ENCODE assay signal across 21 mouse cellular contexts in the genomic region with DNA sequence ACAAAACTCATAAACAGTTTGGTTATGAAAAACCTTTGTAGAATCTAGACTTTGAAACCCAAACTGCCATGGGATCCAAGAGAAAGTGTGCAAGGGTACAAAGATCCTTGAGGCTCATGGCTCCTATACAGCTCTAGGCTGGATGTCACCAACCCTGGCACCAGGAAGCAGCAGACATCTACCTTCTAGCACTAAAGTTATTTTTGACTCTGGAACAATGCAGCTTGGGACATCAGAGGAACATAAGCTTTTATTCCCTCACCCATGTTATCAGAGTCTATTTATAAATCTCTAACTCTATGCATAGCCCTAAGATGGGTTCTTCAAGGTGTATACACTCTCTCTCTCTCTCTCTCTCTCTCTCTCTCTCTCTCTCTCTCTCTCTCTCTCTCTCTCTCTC.
DNase-seq lines count a peak whose midpoint lies in the region; ATAC-seq lines count a peak whose summit lies in the region.
"Had no signal": no experiment of that assay in that cellular context is flagged by ENCODE, and none has a peak within 500 bp of the region (broad histone marks: within the 10 kb centered on the region; RNA-seq: fewer than 3 reads in every experiment).

No protein-coding gene starts in this region.

- intact Hi-C loops in heart, postnatal 36 days (cut with DNase I), result no loop called here

- H3K4me3 ChIP-seq in heart, embryonic 12.5 days, result no peak overlapping the region
- H3K4me3 ChIP-seq in heart, embryonic 16.5 days (ENCODE audit: low read length), result no peak overlapping the region
- H3K4me3 ChIP-seq: embryonic facial prominence, embryonic 12.5 days; hindbrain, embryonic 15.5 days had no signal

- H3K9me3 ChIP-seq in heart, embryonic 12.5 days (replicated peaks), result no peaks in the 10 kb centered on the region; the same call in 1 of the 2 replicates
- 0 out of 2 replicates have a peak, but pooled peaks cover 2% of the 10 kb centered on the region for H3K9me3 ChIP-seq in heart, embryonic 16.5 days (replicated peaks; ENCODE audit: control insufficient read depth, low read length)
- H3K9me3 ChIP-seq: embryonic facial prominence, embryonic 12.5 days; hindbrain, embryonic 15.5 days had no signal

- H3K36me3 ChIP-seq in heart, embryonic 12.5 days, result no peaks in the 10 kb centered on the region
- H3K36me3 ChIP-seq in heart, embryonic 16.5 days (ENCODE audit: control insufficient read depth, insufficient read depth), result no peaks in the 10 kb centered on the region
- H3K36me3 ChIP-seq: embryonic facial prominence, embryonic 12.5 days; G1E; hindbrain, embryonic 15.5 days had no signal

- DNase-seq in heart, adult 11 months, result peak; percentile 77
- no peak for DNase-seq in heart, postnatal 36 days
- DNase-seq in heart, adult 8-10 months (ENCODE audit: low spot score), result peak; percentile 26
- no peak for DNase-seq in gastrocnemius, adult 18-20 months (ENCODE audit: low spot score)
- DNase-seq in kidney, postnatal 36 days, result no peak
- DNase-seq in lung, postnatal 25 days (ENCODE audit: low spot score), result no peak
- DNase-seq: adrenal gland, postnatal 10 days; B cell, adult 2 months; cerebellum, adult 11 months; cerebellum, adult 8-10 months; cerebellum, postnatal 25 days; gastrocnemius, postnatal 14 days; kidney, adult 8-10 months had no signal

- no peak overlapping the region for H3K9ac ChIP-seq in heart, embryonic 12.5 days
- H3K9ac ChIP-seq in heart, embryonic 16.5 days (ENCODE audit: low read length), result no peak overlapping the region
- H3K9ac ChIP-seq: embryonic facial prominence, embryonic 12.5 days; hindbrain, embryonic 15.5 days had no signal

- no peak overlapping the region for H3K4me2 ChIP-seq in heart, embryonic 12.5 days
- no peak overlapping the region for H3K4me2 ChIP-seq in heart, embryonic 16.5 days (ENCODE audit: low read depth, low read length)
- H3K4me2 ChIP-seq: embryonic facial prominence, embryonic 12.5 days; hindbrain, embryonic 15.5 days had no signal

- ATAC-seq in heart, embryonic 12.5 days (ENCODE audit: insufficient number of reproducible peaks, low FRiP score), result peak; percentile 48; the same call in 1 of the 2 replicates
- peak; percentile 80 for ATAC-seq in heart, embryonic 16.5 days (replicated peaks; ENCODE audit: extremely low read depth, insufficient read depth, low FRiP score)
- ATAC-seq: CD4-positive, CD25-positive, alpha-beta regulatory T cell, adult 4 months; forebrain, embryonic 16.5 days; intestine, postnatal 0 days had no signal

- H3K27me3 ChIP-seq in heart, embryonic 12.5 days (replicated peaks), result no peaks in the 10 kb centered on the region
- no peaks in the 10 kb centered on the region for H3K27me3 ChIP-seq in heart, embryonic 16.5 days (ENCODE audit: control insufficient read depth, insufficient read depth, low read length)
- H3K27me3 ChIP-seq: embryonic facial prominence, embryonic 12.5 days; hindbrain, embryonic 15.5 days had no signal

- peak overlapping the region; percentile 16; the same call in 1 of the 2 replicates for H3K27ac ChIP-seq in heart, embryonic 12.5 days (ENCODE audit: poor library complexity, severe bottlenecking)
- peak overlapping the region; percentile 67 for H3K27ac ChIP-seq in heart, embryonic 16.5 days (ENCODE audit: low read length)
- H3K27ac ChIP-seq: embryonic facial prominence, embryonic 12.5 days; hindbrain, embryonic 15.5 days had no signal

- H3K4me1 ChIP-seq in heart, embryonic 12.5 days (replicated peaks), result peaks cover 3% of the 10 kb centered on the region; the same call in 1 of the 2 replicates
- H3K4me1 ChIP-seq in heart, embryonic 16.5 days (ENCODE audit: control insufficient read depth, insufficient read depth, low read length), result peaks cover 9% of the 10 kb centered on the region
- H3K4me1 ChIP-seq: embryonic facial prominence, embryonic 12.5 days; hindbrain, embryonic 15.5 days had no signal

Comparison
In these comparisons a context has a peak if more than half of its experiments do, and no peak if none do; other contexts are left out.
1. DNase-seq: peak in heart, adult 11 months (single experiment) and heart, adult 8-10 months (single experiment); none in heart, postnatal 36 days (0 of 2), gastrocnemius, adult 18-20 months (single experiment), kidney, postnatal 36 days (0 of 2) and lung, postnatal 25 days (single experiment).